Mouse (Mus musculus) small intestine, adult 2 months (tissue): ENCODE measurements around the gene Fstl1. TPM values are rescaled to one million over a fixed set of nuclear protein-coding genes. Genes with fewer than 3 reads are reported as not detected.

Experiments used
- H3K27ac ChIP-seq: fragments of 200-500 bp; 2 replicates; pipeline ENCODE4 v1.5.1; 2012; ENCODE audit warnings: low read depth, low read length, control low read depth, inconsistent platforms; ENCODE audit not compliant: insufficient read depth
- H3K27me3 ChIP-seq: fragments of 200-500 bp; 2 replicates; pipeline ENCODE4 v1.6.1; 2012; ENCODE audit warnings: mild to moderate bottlenecking, moderate library complexity, low read length, inconsistent platforms; ENCODE audit not compliant: control insufficient read depth, insufficient read depth
- H3K36me3 ChIP-seq: fragments of 200-500 bp; 2 replicates; pipeline ENCODE4 v1.6.1; 2012; ENCODE audit warnings: mild to moderate bottlenecking, low read length, control low read depth, inconsistent platforms; ENCODE audit not compliant: control insufficient read depth, insufficient read depth
- H3K4me1 ChIP-seq: fragments of 200-500 bp; 2 replicates; pipeline ENCODE4 v1.6.1; 2012; ENCODE audit warnings: low read length, inconsistent platforms, mixed read lengths; ENCODE audit not compliant: control insufficient read depth, insufficient read depth, insufficient read length
- H3K4me3 ChIP-seq: fragments of 200-500 bp; 2 replicates; pipeline ENCODE4 v1.5.1; 2012; ENCODE audit warnings: low read depth, mild to moderate bottlenecking, control low read depth, inconsistent platforms, low read length, moderate library complexity
- CTCF ChIP-seq: fragments of 200-500 bp; IDR thresholded peaks from 2 replicates; pipeline ENCODE4 v1.5.1; 2012; ENCODE audit warnings: low read depth, mild to moderate bottlenecking, control low read depth, inconsistent platforms, low read length, moderate library complexity, mixed read lengths; ENCODE audit not compliant: insufficient replicate concordance, insufficient read length; ENCODE audit errors: extremely low read depth
- POLR2A ChIP-seq: fragments of 200-500 bp; IDR thresholded peaks from 2 replicates; pipeline ENCODE4 v1.6.1; 2012; ENCODE audit warnings: low read depth, mild to moderate bottlenecking, control low read depth, inconsistent platforms, low read length, moderate library complexity
- WGBS: fragments of 180-500 bp; shearing (Covaris S2); methylation state at CpG from one replicate; pipeline ENCODE4 v1.1.7; 2018; 5-methylcytosine and 5-hydroxymethylcytosine counted together
- polyA plus RNA-seq: library from polyadenylated mRNA; depleted of rRNA; stranded (reverse); fragments of >200 nt; gene quantifications from 2 replicates; pipeline ENCODE4 v1.2.3, GENCODE M21; 2012

The Fstl1 gene
- polyA plus RNA-seq, 1 experiment: 5.4 TPM

DNA sequence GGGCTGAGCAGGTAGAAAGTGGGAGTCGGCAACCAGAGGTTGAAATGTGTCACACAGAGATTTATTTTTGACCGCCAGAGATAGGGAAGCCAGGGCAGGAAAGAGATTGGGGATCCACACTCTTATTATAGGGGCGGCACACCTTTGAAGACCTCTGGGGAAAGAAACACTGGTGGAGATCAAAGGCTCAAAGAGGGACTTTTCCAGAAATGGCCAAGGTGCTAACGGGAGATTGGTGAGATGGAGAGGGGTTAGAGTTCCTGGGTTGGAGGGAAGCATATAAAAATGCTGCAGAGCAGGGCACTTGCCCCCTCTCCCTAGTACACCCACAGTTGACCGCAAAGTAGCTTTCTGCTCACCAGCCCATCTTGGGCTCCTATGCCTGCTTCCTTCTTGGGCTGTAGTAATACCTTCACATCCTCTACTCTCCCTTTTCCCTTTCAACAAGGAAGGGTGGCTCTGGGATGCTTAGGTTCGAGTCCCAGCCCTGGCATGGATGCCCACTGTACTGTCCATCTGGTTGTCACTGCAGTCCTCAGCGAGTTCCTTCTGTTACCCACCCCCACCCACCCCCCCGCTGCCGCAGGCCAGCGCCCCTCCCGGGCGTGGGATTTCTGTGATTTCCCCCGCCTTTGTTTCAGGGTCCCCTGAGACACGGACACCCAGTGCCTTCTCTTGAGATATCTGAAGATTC, 360 bp upstream of the Fstl1 start:
- no peaks in the 10 kb centered on the region for H3K36me3 ChIP-seq
- TF ChIP-seq POLR2A (no peak), CTCF (no peak)
- no peak overlapping the region for H3K27ac ChIP-seq
- H3K27me3 ChIP-seq: peaks cover 12% of the 10 kb centered on the region
- WGBS: 33% methylated on average over 14 of the region's 14 CpGs
- H3K4me1 ChIP-seq: peaks cover 4% of the 10 kb centered on the region
- H3K4me3 ChIP-seq: peak overlapping the region; percentile 70

- TF ChIP-seq POLR2A (no peak), CTCF (no peak)
- H3K4me3 ChIP-seq: no peak overlapping the region
- peaks cover 12% of the 10 kb centered on the region for H3K27me3 ChIP-seq
- no peaks in the 10 kb centered on the region for H3K36me3 ChIP-seq
- WGBS: 43% methylated on average over 4 of the region's 4 CpGs
- H3K4me1 ChIP-seq: peaks cover 4% of the 10 kb centered on the region
- peak overlapping the region; percentile 15 for H3K27ac ChIP-seq
These were observed 1.3 kb downstream of the Fstl1 start for GRCm38 (mm10) chr16:37777796-37778475.

DNA sequence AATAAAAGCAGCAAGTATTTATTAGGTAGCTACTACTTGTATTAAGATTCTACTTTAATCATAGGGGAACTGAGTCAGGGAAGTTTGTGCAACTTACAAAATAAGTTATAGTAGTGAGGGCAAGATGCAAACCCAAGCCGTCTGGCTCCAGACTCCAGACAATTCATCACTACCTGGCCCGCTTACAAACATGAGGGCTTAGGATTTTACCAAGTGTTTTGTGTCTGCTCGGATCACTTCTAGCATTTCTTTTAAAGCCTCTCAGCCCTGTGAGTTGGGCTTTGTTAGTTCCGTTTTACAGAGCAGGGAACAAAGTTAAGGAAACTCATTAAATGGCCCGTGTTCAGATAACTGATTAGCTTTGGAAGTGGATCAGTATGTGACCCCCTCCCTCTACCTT, 1.9 kb downstream of the Fstl1 start:
- no peak overlapping the region for H3K4me3 ChIP-seq
- peaks cover 4% of the 10 kb centered on the region for H3K4me1 ChIP-seq
- H3K27ac ChIP-seq: no peak overlapping the region; the same call in 1 of the 2 replicates
- TF ChIP-seq CTCF (no peak), POLR2A (no peak)
- peaks cover 12% of the 10 kb centered on the region for H3K27me3 ChIP-seq
- 63% methylated on average over 5 of the region's 5 CpGs for WGBS
- H3K36me3 ChIP-seq: no peaks in the 10 kb centered on the region

DNA sequence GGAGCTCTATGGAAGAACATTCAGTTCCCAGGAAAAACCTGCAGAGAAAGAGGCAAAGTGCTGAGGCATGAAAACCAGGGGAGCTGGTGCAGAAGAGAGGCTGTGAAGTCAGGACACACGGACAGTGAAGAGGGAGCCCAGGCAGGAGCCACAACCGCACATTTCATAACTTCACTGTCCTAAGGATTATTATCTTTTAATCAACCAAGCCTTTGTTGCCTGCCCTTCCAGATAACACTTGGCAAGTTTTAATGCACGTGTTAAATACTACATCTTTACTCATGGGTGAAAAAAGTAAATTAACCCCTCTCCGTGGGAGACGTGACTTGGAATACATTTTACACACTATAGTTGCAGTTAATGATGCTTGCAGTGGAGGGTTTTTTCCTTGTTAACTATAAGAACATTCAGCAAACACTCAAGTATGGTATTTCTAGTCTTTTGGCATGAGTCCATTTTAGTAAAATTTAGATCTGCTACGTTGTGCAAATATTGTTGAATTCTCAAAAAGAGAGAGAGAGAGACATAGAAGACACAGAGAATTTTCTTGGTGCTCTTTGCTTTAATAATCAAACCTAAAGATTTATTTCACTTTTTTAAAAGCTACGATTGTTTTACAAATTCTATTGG, 3.1 kb downstream of the Fstl1 start:
- TF ChIP-seq CTCF (no peak), POLR2A (no peak)
- Histone ChIP-seq H3K4me1 (peaks cover 4% of the 10 kb centered on the region), H3K27me3 (peaks cover 12% of the 10 kb centered on the region), H3K27ac (no peak overlapping the region), H3K4me3 (no peak overlapping the region), H3K36me3 (no peaks in the 10 kb centered on the region)
- 65% methylated on average over 7 of the region's 7 CpGs for WGBS

DNA sequence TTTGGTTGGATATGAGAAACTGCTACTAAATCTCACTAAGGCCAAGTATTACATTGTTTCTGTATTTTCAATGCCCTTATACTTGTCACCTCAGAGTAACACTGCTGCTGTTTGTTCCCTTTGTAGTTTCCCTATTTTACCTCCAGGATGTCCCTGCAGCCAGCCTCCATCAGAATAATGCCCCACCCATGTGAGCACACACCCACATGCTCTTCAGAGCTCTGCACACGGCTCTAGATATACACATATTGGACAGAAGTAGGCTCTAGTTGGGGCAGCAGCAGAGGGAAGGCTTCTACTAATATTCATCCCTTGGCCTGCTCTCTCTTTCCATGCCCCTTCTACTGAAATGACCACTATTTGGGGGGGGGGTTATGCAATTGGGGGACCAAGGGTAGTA, 3.7 kb downstream of the Fstl1 start:
- Histone ChIP-seq H3K4me1 (peaks cover 4% of the 10 kb centered on the region), H3K4me3 (no peak overlapping the region), H3K27me3 (peaks cover 12% of the 10 kb centered on the region), H3K27ac (no peak overlapping the region), H3K36me3 (no peaks in the 10 kb centered on the region)
- TF ChIP-seq CTCF (no peak), POLR2A (no peak)
- WGBS: 6% methylated on average over 1 of the region's 1 CpGs

DNA sequence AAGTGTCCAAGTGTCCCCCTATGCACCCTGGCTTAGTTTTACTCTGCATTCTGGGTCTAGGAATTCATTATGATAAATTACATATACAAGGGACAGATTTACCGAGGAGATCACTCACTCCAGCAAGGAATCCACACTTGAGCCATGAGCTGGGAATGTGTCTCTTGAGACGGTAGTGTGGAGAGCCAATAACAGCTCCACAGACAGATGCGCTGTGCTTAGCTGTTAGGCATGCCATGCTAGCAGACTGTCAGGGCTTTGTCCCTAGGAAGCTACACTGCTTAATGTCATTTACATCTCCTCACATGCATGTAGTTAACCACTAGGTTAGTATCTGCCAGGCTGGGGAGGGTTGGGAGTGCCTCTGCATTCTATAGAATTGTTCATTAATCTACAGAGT, 4.2 kb downstream of the Fstl1 start:
- Histone ChIP-seq H3K27me3 (peaks cover 12% of the 10 kb centered on the region), H3K36me3 (no peaks in the 10 kb centered on the region), H3K4me3 (no peak overlapping the region), H3K4me1 (peaks cover 4% of the 10 kb centered on the region), H3K27ac (no peak overlapping the region)
- TF ChIP-seq POLR2A: no peak
- no peak for TF ChIP-seq CTCF
- WGBS: 85% methylated on average over 3 of the region's 3 CpGs

DNA sequence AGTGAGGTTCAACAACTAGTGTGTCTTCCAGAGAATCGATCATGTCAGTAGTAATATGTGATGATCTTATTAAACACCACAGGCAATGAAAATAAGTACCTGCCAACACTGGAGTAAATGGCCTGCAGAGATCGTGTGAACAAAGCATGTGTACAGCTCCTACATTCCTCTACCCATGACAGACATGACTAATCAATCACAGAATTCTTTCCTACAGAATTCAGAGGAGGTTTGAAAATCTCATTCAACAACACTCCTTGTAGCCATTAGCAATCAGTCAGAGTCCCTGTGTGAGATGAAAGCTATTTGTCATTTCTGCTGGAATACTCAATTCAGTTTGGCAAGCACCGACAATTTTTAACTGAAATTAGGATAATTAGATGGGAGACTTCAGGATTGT, 7.9 kb downstream of the Fstl1 start:
- H3K4me1 ChIP-seq: peaks cover 4% of the 10 kb centered on the region; the same call in 1 of the 2 replicates
- no peak for TF ChIP-seq POLR2A
- no peak for TF ChIP-seq CTCF
- no peak overlapping the region for H3K4me3 ChIP-seq
- WGBS: 83% methylated on average over 3 of the region's 3 CpGs
- no peaks in the 10 kb centered on the region for H3K36me3 ChIP-seq
- H3K27ac ChIP-seq: no peak overlapping the region
- H3K27me3 ChIP-seq: no peaks in the 10 kb centered on the region
